Mouse (Mus musculus) monocyte, adult 5-6 weeks (primary cell): Measurements from ENCODE around the gene Efemp2. TPM values are rescaled to one million over a fixed set of nuclear protein-coding genes. Genes with fewer than 3 reads are reported as not detected.

Experiments used
- ATAC-seq: fragments of 153-309, 156-312 bp; replicated peaks from 2 replicates; pipeline ENCODE4 v1.8.0; 2017; ENCODE audit warnings: mild to moderate bottlenecking; ENCODE audit not compliant: low TSS enrichment, insufficient number of reproducible peaks, severe bottlenecking, poor library complexity, low FRiP score
- total RNA-seq: library from RNA; stranded (forward); fragments of 200-1000, 200-491, 200-594 nt; gene quantifications from 3 replicates; pipeline ENCODE4 v1.2.3, GENCODE M21; 2017

Gene Efemp2
- total RNA-seq, 1 experiment from 2014 or later, result 5.9 TPM

- peak; percentile 29; the same call in 1 of the 2 replicates for ATAC-seq
These were observed 25.2 kb upstream of the Efemp2 start for GRCm38 (mm10) chr19:5448354-5449150.

DNA sequence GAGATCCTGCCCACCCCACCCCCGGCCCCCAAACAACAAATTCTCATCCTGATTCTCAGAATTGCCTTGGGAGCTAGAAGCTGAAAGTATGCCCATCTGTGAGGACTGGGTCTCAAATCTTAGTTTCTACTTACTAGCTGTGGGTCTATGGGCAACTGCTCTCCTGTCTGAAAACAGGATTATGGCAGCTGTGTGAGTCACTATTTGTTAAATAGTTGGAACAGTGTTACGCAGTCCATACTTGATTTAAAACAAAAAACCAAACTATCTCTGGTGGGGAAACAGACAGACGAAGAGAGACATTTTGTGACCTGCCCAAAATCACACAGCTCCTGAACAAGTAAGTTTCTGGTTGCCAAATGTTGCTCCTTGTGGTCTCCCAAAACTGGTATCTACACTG, 24.1 kb upstream of the Efemp2 start:
- no peak for ATAC-seq

DNA sequence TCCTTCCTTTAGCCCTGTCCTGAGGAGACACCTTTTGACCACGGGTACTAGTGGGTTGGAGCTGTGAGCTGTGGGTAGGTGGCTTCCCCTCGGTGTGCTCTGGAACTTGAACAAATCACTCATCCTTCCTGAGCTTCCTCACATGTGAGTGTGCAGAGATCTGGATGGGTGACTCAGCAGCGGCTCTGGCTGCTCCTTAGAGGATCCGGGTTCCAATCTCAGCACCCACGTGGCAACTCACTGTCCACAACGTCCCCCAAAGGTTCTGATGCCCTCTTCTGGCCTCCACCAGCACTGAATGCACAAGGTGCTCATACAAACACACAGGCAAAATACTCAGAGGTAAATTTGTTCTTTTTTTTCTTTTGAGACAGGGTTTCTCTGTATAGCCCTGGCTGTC, 22.0 kb upstream of the Efemp2 start:
- no peak for ATAC-seq

DNA sequence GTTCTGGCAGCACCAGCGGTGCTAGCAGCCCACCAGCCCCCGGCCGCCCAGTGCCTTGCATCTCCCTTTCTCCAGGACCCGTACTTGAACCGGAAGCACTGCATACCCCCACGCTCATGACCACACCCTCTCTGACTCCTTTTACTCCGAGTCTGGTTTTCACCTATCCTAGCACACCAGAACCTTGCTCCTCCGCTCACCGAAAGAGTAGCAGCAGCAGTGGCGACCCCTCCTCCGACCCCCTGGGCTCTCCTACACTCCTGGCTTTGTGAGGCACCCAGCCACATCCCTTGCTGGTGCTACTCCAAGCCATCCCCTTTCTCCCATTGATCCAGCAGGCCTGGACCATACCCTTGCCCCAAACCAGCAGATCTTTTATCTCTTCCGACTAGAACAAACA, 18.7 kb upstream of the Efemp2 start:
- ATAC-seq, result no peak

DNA sequence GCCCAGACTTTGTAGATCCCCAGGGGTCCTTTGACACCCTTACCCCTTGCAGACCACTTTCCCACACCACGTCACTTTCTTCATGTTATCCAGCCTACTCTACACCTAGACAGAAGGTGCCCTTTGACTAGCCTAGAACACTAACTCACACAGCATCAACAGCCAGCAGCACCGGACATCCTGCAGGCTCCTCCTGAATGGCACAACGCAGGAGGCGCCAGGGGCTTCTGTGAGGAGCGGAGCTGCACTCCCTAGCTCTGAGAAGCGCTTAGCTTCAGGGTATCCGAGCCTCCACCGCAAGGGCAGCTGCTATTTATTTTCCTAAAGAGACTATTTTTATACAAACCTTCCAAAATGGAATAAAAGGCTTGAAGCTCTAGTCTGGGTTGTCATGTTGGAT, 18.2 kb upstream of the Efemp2 start:
- no peak for ATAC-seq

DNA sequence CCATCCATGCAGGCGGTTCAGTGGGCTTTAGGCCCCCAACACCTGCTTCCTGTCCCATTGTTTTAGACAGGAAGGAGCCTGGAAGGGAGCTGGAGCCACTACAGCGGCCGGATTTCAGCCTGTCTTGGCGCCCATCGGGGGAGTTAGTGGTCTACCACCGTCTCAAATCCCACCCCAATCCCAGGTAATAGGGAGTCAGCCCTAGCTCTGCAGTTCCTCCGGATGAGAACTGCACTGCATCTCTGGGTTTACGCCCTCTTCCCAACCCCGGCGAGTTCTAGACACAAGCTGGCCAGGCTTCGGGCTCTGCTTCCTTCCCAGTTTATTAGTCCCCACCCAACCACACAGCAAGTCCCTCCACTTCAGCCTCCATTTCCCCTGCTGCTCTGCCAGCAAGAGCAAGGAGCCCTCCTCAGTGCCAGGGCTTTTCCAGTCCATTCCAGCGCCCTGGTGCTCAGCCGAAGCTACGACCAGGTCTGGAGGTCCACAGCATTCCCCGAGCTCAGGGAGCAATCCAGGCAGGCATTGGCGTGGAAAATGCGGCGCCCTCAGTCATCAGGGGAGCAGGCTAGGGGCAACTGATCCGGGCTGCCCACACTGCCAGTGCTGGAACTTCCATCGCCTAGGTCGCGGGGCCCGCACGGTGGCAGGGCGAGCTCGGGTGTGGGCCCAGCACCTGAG, 17.4 kb upstream of the Efemp2 start:
- no peak for ATAC-seq

GRCm38 (mm10) chr19:5456922-5457745, 16.6 kb upstream of the Efemp2 start:
- ATAC-seq, result peak; percentile 71

DNA sequence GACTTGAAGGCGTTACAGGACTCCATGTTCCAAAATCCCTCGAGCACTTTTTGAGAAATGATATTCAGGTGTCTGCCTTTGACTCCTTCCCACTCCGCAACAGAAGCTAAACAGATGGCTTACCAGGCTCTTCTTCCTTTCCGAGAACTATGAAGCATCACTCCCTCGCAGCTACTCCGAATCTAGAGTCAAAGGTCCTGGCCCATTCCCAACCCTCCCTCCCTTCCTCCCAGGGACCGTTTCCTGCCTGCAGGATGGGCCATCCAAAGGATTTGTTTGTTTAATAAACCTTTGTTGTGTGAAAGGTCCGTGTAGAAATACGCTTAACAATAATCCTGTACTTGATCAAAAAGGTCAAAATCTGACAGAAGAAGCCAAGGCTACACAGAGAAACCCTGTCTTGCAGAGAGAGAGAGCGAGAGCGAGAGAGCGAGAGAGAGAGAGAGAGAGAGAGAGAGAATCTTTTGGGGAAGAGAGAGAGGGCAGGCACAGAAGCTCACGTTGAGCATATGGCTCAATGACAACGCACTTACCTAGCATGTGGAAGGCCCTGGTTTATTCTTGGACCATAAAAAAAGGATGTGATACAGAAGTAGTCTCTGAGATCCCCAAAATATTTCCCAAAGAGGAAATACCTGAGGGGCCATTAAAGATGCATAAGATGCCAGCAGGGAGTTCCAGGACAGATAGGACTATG, 15.9 kb upstream of the Efemp2 start, which contains the start of gene Ccdc85b:
Ccdc85b (minus strand) TSS at position 149 of the 697 bp plus-strand sequence.
- no peak for ATAC-seq

- ATAC-seq, result no peak
These were observed 14.7 kb upstream of the Efemp2 start for GRCm38 (mm10) chr19:5459019-5459418.

DNA sequence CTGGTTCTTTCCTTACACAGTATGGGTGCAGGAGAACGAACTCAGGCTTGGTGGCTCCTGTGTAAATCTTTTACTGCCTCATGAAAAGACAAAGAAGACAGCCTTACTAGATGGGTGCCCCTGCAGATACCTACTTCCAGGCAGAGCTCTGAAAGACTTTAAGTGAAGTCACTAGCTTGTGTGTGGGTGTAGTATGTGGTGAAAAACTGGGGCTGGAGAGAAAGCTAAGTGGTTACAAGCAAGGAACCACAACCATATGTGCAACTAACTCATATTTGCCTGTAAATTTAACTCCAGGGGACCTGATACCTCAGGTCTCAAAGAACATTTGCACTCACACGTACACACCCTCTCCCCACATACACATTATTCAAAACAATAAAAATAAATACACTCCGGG, 13.9 kb upstream of the Efemp2 start:
- no peak for ATAC-seq

- peak; percentile 72 for ATAC-seq
These were observed 13.3 kb upstream of the Efemp2 start, which contains the start of gene Fibp for GRCm38 (mm10) chr19:5460465-5460911. Gene Fibp (plus strand): TSS chr19:5460615.

DNA sequence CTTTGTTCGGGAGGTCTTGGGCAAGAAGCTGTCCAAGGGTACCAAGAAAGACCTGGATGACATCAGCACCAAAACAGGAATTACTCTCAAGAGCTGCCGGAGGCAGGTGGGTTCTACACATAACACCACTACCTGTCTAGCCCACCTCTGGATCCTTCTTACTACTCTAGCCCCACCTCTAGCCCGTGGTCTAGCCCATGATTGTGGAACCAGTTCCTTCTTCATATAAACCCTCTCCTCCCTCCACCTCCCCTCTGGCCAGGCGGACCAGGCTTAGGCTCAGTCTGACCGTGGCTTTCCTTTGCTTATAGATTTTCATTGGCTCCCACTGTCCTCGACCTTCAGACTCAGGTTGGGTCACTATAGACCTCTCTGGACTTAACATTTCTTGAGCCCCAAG, 12.3 kb upstream of the Efemp2 start:
- ATAC-seq, result no peak

- no peak for ATAC-seq
These were observed 10.5 kb upstream of the Efemp2 start for GRCm38 (mm10) chr19:5463212-5463611.

DNA sequence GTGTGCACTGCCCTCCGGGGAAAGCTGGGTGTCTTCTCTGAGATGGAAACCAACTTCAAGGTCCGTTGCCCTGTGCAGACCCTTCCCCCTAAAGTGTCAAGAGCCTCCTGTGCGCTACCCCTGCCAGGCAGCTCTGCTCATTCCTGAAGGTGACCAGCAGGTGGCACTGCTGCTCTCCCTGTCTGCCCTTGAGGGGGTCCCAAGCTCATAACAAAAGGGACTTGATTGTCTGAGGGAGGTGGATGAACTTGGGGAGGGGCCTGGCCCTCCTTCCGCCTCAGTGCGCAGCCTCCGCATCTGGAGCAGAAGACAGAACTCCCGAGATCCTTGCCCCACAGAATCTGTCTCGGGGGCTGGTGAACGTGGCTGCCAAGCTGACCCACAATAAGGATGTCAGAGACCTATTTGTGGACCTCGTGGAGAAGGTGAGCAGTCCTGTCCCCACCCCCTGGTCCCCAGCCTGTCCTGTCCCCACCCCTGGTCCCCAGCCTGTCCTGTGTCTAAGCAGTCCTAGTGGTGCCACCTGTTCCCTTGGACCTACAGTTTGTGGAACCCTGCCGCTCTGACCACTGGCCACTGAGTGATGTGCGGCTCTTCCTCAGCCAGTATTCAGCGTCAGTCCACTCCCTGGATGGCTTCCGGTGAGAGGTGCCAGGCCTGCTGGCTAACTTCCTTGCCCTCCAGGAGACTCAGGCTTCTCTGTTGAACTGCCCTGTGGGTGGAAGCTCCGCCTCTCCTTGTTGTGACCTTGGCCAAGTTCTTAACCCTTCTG, 9.8 kb upstream of the Efemp2 start:
- ATAC-seq, result 0 out of 2 replicates have a peak, but pooled peaks have one; percentile 28

GRCm38 (mm10) chr19:5465037-5465436, 8.7 kb upstream of the Efemp2 start:
- ATAC-seq, result no peak

DNA sequence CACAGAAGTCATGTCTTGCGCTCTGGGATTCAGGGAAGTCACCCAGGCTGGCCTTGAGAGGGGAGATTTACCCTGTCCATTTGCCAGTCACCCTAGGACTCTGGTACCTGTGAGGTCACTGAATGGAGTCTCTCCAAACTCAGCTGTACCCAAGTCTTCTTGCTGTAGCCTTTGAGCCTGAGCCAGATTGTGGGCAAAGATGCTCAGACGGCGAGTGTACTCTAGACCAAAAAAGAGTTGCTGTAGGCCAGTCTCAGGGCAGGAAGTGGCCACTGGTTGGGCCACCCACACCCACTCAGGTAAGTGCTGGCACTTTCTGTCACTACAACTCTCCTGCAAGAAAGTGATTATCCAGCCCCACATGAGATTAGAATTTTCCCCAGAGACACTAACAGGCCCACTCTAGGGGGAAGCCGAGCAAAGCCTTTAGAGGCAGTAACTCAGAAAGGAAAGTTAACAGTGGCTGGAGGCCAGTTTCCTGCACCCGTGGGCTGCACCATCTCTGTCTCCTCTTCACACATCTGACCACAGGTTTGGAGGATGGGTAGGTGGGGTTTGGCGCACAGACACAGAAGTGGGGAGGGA, 6.7 kb upstream of the Efemp2 start:
- no peak for ATAC-seq

GRCm38 (mm10) chr19:5468374-5468773, 5.4 kb upstream of the Efemp2 start, which contains the start of gene Ctsw:
Gene Ctsw (minus strand): TSS chr19:5468507.
- no peak for ATAC-seq
